Mouse (Mus musculus) lung, adult 18-20 months (tissue): ENCODE measurements around the gene Zmynd8.

Experiments
- DNase-seq, 2 experiments: peaks; one replicate each; pipeline ENCODE4 v3.0.0; 2022; ENCODE audit warnings: mixed read lengths in 2 of 2

The Zmynd8 gene

DNA sequence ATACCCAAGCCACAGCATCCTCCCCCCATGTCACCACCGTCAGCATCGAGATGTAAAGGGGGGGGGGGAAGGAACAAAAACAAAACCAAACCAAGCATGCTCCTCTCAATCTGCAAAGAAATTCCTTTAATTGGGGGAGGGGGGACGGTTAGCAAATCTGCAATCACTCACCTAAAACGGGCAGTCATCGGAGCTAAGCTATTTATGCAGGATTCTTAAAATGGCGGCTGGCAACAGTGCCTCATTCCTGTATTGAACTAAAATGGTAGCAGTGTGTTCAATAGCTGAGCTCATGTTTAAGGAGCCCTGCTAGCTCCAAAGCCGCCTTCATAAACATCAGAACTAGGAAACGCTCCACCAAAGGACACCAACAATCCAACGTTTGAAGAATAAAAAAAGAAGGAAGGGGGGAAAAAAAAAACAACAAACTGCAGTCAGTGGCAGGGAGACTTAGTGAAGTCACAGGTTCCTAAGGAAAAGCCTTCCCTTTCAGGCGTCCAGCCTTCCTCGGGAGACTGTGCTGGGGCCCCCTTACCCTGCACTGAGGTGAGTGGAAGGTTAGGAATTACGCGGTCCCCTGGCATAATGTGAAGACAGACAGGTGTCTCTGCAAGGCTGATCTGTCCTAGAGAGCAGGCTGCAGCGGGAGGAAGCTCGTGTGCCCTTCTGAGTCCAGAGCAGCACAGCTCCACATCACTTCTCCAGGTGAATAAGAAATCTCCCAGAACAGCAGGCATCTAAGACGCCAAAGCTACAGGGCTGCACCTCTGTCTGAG is 19.2 kb downstream of the Zmynd8 start:
- DNase-seq, result peak in 1 of 2 experiments; percentile 3

DNA sequence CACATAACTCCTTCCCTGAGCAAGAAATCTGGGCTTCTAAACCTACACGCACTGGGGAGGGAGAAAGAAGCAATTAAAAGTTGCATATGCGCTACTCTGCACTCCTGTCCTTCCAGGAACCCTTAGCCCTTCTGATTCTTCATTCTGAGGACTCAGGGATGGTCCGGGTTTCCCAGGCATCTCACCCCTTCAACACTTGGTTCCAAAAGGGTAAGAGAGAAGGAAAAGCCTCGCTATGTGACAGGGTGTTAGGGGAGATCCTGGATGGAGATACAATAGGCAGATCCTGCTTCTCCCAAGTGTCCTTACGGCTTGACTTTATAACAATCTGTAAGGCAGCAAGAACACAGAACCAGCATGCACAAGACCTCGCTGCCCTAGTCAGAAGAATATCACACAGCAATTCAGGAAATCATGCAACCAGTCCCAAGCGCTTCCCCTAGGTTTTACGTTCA is 19.9 kb downstream of the Zmynd8 start:
- peak in 1 of 2 experiments; percentile 2 for DNase-seq

DNA sequence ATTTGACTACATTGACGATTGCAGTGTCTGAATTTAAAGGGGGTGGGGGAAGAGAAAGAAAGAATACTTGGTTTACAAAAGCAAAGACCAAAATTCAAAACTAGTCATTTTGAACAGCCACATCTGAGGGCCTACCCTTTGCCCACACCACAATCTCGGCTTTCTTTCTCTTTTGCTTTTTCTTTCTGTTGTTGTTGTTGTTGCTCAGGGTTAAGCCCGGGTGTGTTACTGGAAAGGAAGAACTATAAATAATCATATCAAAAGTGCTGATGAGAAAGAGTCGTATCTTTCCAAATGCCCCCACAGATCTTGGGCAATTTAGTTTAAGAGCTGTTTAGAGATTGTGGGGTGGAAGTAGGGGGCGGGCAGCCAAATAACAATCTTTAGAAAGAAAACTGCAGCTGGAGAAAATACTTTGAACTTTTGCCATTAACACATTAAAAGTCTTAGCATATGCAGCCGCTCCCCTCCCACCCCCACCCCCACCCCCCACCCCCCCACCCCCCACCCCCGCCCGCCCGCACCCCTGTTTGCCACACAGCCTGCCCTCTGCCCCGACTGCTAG is 20.7 kb downstream of the Zmynd8 start:
- DNase-seq, result no peak

DNA sequence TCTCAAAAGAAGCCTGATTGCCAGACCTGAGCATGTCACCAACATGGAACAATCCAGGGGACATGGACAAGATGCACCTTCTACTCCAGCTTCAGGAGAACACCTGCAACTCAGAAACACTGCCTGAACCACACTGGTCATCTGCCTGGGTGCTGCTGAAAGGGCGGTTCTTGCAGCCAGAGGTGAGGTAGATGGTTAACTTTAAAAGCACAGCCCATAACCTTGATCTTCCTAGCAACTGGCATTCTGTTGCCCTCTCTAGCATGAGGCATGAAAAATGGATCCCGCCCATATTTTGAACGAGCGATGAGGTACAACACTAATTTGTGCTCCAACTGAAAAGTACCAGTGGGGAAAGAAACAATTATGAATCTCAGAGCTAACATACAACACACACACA is 21.6 kb downstream of the Zmynd8 start:
- no peak for DNase-seq

DNA sequence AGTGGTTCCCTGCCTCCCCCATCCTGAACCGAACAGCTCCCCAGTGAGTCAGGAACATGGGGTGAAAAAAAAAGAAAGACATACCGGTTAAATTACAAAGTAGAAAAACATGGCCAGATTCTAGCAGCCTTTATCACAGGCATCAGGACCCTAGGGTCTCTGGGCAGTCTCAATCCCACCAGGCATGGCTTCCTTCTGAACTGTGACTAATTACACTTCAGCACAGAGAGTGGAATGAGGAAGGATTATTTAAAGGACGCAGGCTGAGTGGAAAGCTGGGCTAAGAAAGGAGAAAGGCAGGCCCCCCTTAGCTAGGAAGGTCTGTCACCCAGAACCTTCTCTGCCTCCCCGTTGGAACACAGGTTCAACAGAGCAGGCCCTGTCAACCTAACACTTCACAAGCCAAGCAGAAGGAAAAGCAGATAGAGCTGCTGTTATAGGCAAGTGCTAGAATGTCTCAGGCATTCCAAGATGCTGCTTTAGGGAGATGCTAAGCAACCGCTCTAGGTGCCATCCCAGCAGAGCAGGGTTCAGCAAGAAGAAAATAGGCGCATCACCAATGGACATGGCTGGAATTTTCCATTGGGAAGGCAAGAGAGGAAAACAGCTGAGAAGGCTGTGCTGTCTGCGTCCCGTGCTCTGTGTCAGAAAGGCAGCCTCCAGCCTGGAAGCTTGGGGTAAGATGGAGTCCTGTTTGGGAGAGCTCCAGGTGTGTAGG is 22.5 kb downstream of the Zmynd8 start:
- no peak for DNase-seq

- DNase-seq, result no peak
Measured at GRCm38 (mm10) chr2:165875406-165875955, 23.3 kb downstream of the Zmynd8 start.

- peak; percentile 83 to 90 for DNase-seq
Measured at GRCm38 (mm10) chr2:165874461-165875339, 24.1 kb downstream of the Zmynd8 start.

- peak in 1 of 2 experiments; percentile 62 for DNase-seq
Measured at GRCm38 (mm10) chr2:165873777-165874176, 25.0 kb downstream of the Zmynd8 start.

DNA sequence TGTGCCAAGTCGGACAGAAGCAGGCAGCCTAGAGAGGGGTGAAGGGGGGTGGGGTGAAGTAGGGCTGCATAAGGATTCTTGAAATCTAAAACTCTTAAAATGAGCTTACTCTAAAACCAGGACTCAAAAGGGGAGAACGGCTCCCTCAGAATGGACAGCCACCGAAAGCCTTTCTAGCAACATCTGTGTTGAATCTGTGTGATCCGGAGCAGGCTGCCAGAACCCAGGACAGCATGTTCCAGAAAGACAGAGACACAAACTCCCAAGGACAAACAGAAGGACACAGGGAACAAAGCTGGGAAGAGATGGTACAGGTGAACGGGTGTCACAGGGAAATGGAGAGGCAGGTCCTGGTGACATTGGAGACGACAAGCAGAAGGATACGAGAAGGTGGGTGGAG is 25.6 kb downstream of the Zmynd8 start:
- no peak for DNase-seq

DNA sequence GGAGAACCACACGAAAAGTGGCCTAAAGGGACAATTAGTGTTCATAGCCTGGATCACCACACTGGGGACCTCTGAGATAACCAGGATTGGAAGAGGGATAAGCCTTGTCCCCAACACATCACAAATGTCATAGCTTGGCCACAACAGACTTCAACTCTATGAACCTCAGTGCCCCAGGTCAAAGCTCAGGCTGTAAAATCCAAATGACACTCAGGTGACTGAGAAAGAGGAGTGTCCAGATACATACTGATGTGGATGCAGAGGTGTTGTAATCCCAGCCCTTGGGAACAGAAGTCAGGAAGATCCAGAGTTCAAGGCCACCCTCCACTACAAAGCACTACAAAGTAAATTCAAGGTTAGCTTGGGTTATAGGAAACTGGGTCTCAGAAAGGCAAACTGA is 29.6 kb downstream of the Zmynd8 start:
- no peak for DNase-seq

DNA sequence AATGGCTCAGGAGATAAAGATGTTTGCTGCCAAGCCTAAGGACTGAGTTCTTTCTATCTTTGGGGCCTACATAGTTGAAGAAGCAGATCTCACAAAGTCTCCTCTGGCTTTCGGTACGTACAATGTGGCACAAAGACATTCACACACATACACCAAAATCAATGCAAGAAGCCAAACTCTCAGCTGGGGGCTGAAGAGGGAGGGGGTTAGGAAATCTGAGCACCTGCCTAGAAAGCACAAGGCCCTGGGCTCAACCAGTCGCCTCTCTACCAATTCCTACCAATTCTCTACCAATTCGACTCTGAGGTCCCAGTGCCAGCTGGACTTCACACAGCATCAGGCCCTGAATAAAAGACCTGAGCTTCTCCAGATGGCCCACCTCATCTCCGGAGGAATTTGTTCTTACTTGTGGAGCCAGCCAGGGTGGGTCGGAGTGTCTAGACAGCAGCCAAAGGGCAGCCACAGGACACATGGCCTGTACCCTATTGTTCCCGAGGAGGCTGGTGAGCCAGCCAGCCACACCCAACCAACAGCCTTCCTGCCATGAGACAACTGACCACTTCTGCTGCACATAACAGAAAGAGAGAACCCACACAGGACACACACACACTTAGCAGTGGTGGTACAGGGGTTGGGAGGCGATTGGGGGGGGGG is 30.2 kb downstream of the Zmynd8 start:
- peak; percentile 76 to 85 for DNase-seq

DNA sequence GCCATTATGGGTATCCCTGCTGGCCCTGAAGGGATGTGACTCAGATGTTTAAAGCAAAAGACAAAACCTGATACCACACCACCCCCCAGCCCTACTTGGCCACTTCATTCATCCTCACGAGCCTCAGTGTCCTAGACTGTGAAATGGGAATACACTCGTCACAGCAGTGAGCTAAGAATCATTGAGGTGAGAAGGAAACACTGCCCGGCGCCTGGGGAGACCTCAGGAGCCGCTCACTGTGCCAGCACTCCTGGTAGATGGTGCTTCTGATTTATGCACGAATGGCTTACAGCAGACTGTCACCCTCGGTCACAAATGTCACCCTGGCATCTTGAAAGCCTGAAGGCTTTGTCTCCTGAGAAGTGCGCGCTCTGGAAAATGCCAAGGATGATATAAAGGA is 31.3 kb downstream of the Zmynd8 start:
- no peak for DNase-seq

DNA sequence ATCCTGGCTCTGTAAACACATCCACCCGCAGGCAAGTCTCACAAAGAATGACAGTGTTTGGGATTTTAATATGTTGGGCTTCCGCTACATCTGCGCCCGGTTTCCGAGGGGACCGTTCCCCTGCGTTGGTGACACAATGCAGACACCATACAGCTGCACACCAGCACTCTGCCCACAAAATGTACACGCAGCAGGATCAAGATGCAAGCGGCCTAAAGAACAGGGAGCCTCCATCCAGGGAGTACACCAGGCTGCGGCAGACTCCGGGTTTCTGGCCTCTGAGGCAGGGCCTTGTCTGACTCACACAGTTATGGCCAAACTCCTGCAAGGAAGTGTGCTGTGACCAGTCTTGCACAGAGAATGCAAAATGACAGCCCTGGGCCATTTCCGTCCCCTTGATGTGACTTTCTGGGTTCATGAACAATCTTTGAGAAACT is 31.8 kb downstream of the Zmynd8 start:
- no peak for DNase-seq

DNA sequence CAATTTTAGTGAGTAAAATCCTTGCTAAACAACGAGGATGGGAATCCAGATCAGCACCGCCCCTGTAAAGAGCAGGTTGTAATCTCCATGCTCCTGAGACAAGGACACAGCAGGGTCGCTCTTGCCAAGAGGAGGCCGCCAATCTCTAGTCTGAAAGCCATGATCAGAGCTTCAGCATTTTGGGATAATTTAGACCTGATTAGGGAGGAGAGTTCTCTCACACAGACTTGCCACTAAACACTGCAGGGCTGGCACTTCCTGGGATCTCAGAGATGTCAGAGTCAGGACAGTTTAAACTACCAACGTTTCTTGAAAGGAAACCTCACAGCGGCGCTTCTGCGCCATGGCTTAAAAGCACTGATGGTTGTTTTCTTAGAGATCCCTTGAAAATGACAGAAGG is 32.4 kb downstream of the Zmynd8 start:
- DNase-seq, result no peak

DNA sequence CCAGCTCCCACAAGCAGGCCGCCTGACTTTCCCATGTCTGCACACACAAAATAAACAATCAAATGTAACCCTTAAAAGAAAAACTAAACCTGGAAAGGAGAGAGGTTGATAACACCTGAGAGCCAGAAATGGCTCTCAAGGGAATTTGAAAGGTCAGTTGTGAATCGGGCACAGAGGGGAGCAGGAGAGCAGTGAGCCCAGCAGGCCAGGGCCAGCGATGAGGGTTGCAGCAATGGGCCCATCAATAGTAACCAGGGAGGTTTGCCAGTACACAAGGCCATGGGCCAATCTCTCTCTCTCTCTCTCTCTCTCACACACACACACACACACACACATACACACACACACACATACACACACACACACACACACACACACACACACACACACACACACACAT is 34.0 kb downstream of the Zmynd8 start:
- no peak for DNase-seq

GRCm38 (mm10) chr2:165861683-165862594 is 36.9 kb downstream of the Zmynd8 start:
- no peak for DNase-seq

DNA sequence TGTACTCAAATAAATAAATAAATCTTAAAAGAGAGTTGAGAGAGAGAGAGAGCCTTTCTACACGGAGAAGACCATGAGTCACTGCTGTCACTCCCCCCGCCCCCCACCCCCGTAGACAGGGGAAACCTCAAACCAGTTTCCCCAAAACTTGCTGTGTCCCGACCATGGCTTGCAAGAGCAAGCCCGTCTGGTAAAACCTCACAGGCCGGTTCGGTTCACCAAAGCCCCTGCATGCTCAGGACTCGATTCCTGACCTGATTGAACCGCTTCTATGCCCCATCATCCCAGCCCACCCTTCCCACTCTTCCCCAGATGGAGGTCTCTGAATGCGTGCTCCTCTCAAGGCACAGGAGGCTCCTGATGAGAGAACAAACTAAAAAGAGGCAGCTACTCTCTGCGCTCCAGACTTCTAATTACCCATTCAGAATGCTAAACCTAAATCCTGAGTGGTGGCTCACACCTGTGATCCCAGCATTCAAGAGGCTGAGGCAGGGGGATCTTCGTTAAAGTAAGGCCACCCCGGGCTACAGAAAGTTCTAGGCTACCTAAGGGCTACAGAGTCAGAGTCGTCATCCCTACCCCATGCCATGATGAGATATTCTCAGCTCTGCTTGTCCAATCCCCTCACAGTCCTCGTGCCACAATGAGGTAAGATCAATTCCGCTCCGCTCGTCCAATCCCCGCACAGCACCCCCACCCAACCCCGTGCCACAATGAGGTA is 37.7 kb downstream of the Zmynd8 start:
- DNase-seq, result no peak

DNA sequence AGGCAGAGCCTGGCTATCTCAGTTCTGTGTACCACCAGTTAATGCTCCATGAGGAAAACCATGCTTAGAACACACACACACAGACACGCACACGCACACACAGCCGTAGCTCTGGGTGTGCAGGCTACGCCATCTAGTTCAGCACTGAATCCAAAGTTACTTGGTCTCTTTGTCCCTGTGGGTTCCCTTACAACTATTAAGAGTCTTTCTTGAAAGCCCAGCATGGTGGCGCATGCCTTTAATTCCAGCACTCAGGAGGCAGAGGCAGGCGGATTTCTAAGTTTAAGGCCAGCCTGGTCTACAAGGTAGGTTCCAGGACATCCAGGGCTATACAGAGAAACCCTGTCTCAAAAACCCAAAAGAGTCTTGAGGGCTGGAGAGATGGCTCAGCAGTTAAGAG is 38.4 kb downstream of the Zmynd8 start:
- DNase-seq, result no peak

DNA sequence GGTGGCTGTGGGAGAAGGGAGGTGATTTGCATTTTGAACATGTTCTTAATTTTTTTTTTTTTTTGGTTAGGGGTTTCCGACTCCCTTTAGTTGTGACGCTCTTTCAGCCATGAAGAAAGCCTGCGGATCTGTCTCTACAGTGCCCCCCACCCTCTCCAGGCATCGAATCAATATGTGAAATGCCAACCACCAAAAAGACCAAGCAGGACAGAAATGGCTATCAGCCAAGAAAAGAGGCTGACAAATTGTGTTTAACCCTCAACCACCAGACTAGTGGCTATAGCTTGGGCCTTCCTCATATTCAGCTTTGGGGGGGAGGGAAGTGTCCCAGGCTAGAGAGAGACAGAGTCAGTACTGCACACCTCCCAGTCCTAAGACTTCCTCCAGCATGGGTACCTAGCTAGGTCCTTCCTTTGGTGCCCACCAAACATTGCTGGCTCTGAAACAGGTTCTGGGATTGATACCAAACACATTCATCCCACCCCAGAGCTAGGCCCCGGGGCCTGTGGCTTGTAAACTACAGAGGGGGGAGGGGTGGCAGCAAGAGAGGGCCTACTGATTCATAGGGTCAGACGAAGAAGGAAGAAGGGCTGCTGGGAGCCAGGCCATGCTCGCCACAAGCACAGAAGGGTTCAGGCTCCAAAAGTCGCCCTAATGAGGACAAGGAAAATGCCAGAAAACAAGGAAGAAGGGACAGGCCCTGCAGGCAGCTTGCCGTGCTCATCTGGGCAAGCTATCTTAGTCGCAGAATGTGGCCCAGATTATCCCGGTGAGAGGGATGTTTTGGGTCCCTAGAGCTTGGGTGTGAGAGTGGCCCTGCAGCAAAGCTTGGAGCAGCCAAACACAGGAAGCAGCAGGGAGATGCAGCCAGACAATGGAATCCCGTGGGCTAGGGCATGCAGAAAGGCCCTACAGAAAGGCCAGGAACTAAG is 40.1 kb downstream of the Zmynd8 start:
- no peak for DNase-seq
